Mouse (Mus musculus): ENCODE measurements around the gene Auts2.

GRCm38 (mm10) chr5:131578737-131579136 lies 964.4 kb downstream of the Auts2 start:
- TF ChIP-seq GATA1 (IDR thresholded peaks at IDR 0.05; ENCODE audit: low read length) = no peak
- no peak for TF ChIP-seq TAL1 (IDR thresholded peaks at IDR 0.05; ENCODE audit: low read length)
